Mouse (Mus musculus): ENCODE data around the gene Ska2. TPM values are rescaled to one million over a fixed set of nuclear protein-coding genes. Genes with fewer than 3 reads are reported as not detected.
A peak's percentile ranks its signal among the peaks of the same experiment; 100 is the strongest.

Ska2 gene
- polyA plus RNA-seq, 1 experiment from 2014 or later, result 56.8 TPM

DNA sequence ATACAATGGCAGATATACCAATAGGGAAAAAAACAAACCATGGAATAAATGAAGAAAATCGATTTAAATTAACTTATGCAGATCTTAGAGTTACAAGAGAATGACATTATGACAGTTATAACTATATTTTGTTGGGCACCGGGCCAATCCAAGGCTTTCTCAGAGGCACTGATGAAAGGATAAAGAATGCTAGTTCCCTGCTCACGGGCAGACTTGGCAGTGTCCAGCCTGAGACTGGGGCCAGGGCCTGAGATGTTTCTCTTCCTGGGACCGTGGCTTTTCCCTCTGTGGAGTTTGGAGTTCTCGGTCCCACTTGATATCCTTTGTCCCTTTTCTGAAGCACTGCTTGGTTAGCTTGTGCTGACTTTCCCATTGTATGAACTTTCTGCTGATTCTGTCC is 64.6 kb downstream of the Ska2 start:
- peaks cover 42% of the 10 kb centered on the region for H3K36me3 ChIP-seq
- no peak overlapping the region for H3K9ac ChIP-seq
- H3K27me3 ChIP-seq (replicated peaks), result no peaks in the 10 kb centered on the region
- no peak overlapping the region for H3K4me2 ChIP-seq
- no peak overlapping the region for H3K4me3 ChIP-seq
- ATAC-seq (ENCODE audit: extremely low read depth, insufficient number of reproducible peaks, low FRiP score, low TSS enrichment), result no peak
- no peaks in the 10 kb centered on the region for H3K4me1 ChIP-seq
- no peak overlapping the region for H3K27ac ChIP-seq (replicated peaks)
- H3K9me3 ChIP-seq, result no peaks in the 10 kb centered on the region
- whole genome bisulfite sequencing, result 74% methylated on average over 5 of the region's 5 CpGs

MicroRNA genes within 50 kb of the gene (microRNA counts, 519-probe panel; counts per million panel counts)
- 5,796 counts per million, percentile 91 among the panel's probes with 10 or more counts for microRNA mmu-miR-301a

Small RNAs within 50 kb of the gene (microRNA-seq; reads per million reads assigned to microRNA genes)
- 1,189 reads per million, percentile 81 among the genes with 10 or more reads in this experiment for gene Mir301

Other genes starting within 250 kb of the Ska2 start
- 18.1 and 20.0 TPM in 2 replicates for gene Ypel2, start 115.5 kb upstream of the Ska2 start, polyA plus RNA-seq (2015; fragmentation: Nextera tagmentation; extraction: Ambion mirVana)
- gene Gdpd1, start 35.2 kb upstream of the Ska2 start, polyA plus RNA-seq (2015; fragmentation: Nextera tagmentation; extraction: Ambion mirVana), result 23.1 and 29.4 TPM in 2 replicates
- gene Smg8, start 22.5 kb upstream of the Ska2 start, polyA plus RNA-seq (2015; fragmentation: Nextera tagmentation; extraction: Ambion mirVana), result 11.9 and 13.7 TPM in 2 replicates
- gene Prr11, start 526 bp upstream of the Ska2 start, polyA plus RNA-seq (2015; fragmentation: Nextera tagmentation; extraction: Ambion mirVana), result 6.3 and 6.9 TPM in 2 replicates
- 17.1 and 18.1 TPM in 2 replicates for gene Trim37, start 17.8 kb downstream of the Ska2 start, polyA plus RNA-seq (2015; fragmentation: Nextera tagmentation; extraction: Ambion mirVana)
- gene Ppm1e, start 249.8 kb downstream of the Ska2 start, polyA plus RNA-seq (2015; fragmentation: Nextera tagmentation; extraction: Ambion mirVana), result 3.4 TPM in 2 replicates

Measured in heart, embryonic 13.5 days (tissue).